Mouse (Mus musculus) cerebellum, adult 18-20 months (tissue): ENCODE measurements around the gene Gm45808.
A peak's percentile ranks its signal among the peaks of the same experiment; 100 is the strongest.
"Not testable (repeated sequence)": the region's sequence is repeated elsewhere in the genome, so short reads cannot be mapped to it uniquely, and the experiment has no call there.

Source experiments
- DNase-seq, 2 experiments: peaks; one replicate each; pipeline ENCODE4 v3.0.0; 2021

Gene Gm45808

DNA sequence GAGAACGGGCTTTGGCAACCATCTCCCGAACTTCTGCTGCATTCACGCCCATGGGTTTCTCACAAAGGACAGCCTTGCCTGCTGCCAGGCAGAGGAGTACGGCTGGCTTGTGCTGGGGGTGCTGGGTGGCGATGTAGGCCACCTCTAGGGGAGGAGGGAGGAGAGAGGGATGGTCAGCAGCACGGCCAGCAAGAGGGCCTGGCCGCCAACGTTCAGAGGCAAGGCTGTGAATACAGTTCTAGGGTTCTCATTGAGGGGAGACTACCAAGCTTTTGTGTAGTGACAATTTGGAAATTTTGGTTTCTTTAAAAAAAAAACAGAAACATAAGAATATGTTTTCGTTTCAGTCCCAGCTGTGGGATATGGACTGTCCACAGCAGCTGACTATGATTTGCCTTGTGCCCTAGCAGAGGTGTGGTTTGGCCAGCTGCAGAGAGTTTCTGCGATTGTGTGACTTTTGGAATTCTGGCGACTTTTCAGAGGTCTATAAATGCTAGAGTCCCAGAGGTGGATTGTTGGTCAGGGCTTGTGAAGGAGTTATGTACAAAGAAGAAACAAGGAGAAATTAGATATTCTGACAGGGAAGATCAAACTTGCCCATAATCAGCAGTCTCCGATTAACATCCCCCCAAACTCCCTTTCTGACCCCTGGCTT is at the start of gene Gm45808:
TSS of gene Gm45808 (minus strand) at position 51 of the 655 bp plus-strand sequence.
- no peak for DNase-seq

DNA sequence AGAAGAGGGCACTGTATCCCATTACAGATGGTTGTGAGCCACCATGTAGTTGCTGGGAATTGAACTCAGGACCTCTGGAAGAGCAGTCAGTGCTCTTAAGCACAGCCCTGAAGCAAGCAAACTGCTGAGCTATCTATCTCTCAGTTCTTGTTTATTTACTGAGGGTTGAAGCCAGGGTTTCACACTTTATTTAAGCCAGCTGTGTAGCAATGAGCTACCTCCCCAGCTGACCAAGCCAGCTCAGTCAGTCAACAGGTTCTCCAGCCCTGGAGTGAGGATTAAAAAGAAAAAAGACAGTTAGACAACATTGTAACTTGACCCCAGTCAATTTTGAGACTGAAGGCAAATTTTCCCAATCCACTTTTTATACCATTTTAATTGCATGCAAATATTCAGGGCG is 49.1 kb upstream of the Gm45808 start:
- no peak for DNase-seq

DNA sequence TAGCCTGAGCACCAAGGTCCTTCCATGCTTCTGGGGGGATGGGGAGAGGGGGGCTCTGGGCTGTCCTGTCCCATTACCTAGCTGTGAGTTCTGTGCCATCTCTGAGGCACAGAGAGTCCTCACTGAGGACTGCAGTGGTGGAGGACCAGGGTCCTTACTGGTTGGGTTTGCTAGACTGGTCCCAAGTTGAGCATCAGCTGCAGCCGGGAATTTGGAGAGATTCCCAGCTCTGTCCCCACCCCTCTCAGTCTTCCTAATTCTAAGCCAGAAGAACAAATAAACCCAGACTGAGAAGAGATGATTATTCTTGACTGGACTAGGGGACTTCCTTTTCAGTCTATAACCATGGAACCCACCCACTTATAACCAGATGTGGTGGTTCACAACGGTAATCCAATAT is 44.0 kb upstream of the Gm45808 start:
- DNase-seq: no peak

DNA sequence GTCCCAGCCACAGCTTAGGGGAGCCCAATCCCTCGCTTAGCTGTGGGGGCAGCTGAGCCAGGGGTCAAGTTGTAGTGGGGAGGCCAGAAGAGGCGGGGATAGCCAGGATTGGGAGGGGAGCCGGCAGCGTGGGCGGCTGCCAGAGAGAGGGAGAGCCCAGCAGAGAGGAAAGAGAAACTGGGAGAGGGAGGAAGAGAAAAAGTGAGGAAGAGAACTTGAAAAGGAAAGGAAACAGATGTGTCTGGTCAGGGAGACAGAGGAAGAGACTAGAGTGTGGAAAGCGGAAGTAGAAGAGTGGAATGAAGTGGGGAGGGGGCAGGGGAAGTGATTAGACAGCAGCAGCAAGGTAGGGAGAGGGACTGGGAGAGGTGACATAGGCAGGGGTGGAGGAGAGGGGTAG is 42.9 kb upstream of the Gm45808 start:
- DNase-seq: no peak

DNA sequence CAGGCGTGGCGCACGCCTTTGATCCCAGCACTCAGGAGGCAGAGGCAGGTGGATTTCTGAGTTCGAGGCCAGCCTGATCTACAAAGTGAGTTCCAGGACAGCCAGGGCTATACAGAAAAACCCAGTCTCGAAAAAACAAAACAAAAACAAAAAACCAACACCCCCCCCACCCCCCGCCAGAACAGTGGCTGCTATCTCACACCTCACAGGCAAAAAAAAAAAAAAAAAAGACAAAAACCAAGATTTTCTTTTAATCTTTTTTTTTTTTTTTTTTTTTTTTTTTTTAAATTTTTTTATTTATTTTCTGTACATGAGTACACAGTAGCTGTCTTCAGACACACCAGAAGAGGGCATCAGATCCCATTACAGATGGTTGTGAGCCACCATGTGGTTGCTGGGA is 40.6 kb upstream of the Gm45808 start:
- DNase-seq: not testable (repeated sequence)

DNA sequence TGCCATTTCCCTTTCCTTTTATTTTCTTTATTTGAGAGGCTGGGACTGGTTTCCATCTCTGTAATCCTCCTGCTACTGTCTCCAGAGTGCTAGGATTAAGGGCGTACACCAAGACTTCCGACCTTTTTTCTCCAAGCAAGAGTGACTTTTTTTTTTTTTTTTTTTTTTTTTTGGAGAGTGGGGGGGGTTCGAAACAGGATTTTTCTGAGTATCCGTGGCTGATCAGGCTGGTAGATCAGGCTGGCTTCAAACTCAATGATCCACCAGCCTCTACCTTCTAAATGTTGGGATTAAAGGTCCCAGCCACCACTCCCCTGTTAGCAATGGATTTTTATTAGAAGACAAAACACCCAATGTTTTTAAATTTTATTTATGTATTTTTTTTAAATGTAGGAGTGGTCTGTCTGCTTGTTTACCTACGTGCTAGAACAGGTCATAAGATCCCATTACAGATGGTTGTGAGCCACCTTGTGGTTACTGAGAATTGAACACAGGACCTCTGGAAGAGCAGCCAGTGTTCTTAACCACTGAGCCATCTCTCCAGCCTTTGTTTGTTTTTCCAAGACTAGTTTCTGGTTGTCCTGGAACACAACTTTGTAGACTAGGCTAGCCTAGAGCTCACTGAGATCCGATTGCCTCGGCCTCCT is 40.0 kb upstream of the Gm45808 start:
- DNase-seq: peak; percentile 50 to 68

DNA sequence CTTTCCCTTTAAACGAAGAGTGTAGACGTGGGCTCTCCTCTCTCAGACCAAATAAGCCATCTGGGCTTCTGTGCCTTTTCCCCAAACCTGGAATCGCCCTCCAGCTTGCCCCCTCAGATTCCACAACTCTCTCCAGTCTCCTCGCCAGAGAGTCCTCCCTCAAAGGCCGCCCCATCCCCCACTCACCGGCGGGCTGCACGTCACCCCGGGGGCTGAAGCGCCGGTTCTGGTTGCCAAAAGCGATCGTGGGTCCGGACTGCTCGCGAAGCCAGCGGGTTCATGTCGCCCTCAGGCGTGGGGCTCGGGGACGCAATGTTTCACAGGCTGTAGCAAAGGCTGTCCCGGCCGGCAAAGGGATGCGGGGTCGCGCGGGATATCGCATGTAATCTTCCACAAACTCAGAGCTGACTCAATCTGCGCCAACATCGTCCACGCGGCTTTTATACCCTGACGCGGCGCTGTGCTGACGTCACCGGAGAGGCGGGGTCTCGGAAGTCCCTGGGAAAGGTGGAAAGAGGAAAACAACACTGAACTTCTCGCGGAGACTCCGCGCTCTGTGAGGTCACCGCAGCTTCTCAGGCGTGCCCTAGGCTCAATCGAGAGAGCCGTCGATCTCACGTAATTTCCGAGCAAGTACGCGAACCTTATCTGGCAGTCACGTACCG is 39.3 kb upstream of the Gm45808 start, which contains the start of the genes Ppp1r15a and Plekha4:
TSS of gene Ppp1r15a (minus strand) at position 460 of the 665 bp plus-strand sequence.
TSS of gene Plekha4 (plus strand) at position 522 of the 665 bp plus-strand sequence.
- peak; percentile 94 to 97 for DNase-seq

DNA sequence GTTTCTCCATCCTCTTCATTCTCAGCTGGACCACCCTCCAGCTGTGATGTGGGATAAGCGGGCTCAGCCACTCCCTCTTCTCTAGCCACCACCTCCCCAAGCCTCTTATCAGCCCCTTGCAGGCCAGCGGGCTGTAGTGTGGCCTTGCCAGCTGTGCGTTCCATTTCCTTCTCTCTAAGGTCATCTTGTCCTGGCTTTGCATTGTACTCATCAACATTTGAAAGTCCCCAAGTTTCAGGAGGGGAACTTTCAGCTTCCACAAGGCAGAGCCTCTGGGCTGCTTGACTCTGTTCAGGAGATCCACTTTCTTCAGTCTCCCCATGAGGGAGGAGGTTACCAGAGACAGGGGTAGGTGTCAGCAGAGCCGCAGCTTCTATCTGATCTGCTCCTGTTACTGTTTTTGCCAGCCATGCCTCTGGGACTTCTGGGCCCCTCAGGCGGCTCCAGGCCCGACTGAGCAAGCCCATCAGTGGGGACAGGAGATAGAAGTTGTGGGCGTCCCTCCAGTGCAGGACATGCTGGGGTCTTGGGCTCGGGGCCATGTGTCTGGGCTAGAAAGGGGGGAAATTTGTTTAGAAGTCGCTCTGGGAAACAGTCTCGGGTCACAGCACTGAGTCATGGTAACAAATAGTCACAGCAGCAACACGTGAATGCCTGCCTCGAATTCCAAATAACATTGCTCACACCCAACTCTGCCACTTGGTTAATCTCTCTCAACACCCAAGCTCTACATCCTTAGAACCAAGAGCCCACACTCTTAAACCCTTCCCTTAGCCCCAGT is 38.4 kb upstream of the Gm45808 start:
- peak in 1 of 2 experiments; percentile 44 for DNase-seq

DNA sequence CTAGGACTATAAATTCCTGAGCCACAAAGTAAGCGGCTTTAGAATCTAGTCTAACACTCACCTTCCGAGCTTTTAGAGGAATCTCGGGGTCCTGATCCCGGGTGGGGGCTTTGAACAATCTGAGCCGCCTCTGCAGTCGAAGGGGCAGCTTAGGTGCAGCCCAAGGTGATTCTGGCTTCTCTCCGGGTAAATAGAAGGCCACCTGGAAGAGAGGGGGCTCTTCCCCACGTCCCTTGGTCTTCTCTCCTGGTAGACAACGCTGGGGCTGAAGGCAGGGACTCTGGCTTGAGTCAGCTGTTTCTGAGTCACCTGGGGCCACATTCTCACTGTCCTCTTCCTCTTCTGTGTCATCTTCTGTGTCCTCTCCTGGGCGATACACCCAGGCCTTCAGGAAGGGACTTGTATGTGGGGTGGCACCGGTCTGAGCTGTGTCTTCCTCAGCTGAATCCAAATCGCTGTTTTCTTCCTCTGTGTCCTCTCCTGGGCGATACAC is 37.1 kb upstream of the Gm45808 start:
- DNase-seq: no peak

DNA sequence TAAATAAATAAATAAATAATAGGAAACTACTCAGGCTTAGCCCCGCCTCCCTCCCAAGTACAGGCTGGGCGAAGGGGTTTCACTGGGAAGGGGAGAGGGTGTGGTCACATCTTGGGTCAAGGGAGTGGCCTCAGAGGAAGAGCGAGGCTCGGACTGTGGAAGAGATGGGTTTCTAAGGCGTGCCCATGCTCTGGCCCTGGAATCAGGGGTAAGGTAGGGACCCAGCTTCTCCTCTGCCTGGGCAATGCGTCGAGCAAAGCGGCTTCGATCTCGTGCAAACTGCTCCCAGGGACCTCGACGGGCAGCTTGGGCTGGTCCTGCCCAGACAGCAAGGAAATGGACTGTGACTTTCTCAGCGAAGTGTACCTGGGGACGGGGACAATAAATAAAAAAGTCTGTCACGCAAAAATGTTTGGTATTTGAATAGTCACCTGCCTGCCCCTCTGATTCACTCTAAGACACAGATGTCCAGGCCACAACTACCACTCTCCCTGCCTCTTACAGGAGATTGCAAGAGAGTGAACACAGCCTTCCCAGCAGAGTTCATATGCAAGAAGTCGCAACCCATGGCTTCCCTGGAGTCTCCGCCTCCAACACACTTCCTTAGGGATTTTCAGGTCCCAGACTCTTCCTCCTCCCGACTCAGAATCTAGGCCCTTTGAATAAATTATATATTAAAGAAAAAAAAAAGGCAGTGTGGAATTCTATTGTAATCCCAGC is 36.5 kb upstream of the Gm45808 start:
- DNase-seq: no peak

DNA sequence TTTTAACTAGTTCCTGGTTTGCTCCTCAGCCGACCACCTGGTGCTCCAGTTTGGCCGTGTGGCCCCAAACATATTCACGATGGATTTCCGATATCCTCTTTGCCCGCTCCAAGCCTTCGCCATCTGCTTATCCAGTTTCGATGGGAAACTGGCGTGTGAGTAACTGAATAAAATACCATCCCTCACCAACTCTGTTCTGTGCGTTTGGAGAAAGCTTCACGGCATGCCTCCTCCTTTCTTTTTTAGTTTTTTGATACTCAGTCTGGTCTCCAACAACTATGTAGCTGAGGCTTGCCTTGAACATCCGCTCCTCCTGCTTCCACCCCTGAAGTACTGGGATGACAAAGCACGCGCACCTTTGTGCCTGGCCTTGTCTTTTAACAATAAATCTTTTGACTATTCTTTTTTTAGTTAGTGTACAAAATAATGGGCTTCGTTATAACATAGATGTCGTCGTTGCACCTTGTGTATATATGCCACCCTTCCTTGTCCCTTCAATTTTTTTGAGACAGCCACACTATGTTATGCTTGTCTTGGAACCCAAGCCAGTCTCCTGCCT is 35.7 kb upstream of the Gm45808 start:
- DNase-seq: no peak

DNA sequence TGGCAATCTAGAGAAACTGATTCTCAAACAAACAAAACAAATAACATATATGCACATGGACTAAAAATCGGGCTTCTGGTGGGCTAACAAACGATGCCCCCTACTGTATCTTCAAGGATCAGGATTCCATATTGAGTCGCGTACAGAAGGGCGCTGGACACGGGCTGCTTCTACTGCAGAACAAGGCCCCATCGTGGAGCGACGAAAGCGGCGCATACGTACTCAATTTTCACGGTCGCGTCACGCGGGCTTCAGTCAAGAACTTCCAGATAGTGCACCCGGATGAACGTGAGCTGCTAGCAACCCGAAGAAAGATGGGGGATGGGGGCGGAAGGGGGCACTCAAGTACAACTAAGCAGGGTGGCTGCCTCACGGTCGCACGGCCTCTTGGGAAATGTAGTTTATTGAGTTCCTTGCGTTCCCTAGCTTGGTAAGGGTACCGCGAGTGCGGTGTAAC is 35.1 kb upstream of the Gm45808 start:
- DNase-seq: peak; percentile 85 to 89

DNA sequence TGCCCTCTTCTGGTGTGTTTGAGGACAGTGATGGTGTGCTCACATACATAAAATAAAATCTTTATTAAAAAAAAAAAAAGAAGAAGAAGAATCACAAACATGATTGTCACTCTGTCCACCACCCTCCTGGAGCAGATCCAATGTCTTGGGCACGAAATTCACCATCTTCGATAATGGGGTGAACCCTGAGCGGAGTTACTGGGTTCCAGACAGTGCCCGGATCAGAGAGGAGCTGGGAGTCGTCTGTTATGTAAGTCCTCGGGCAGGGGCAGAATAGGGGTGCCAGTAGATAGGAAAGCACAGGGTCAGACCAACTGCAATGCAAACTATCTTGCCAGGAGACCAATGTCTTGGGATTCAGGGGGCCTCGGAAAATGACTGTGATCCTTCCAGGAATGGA is 34.0 kb upstream of the Gm45808 start:
- no peak for DNase-seq

DNA sequence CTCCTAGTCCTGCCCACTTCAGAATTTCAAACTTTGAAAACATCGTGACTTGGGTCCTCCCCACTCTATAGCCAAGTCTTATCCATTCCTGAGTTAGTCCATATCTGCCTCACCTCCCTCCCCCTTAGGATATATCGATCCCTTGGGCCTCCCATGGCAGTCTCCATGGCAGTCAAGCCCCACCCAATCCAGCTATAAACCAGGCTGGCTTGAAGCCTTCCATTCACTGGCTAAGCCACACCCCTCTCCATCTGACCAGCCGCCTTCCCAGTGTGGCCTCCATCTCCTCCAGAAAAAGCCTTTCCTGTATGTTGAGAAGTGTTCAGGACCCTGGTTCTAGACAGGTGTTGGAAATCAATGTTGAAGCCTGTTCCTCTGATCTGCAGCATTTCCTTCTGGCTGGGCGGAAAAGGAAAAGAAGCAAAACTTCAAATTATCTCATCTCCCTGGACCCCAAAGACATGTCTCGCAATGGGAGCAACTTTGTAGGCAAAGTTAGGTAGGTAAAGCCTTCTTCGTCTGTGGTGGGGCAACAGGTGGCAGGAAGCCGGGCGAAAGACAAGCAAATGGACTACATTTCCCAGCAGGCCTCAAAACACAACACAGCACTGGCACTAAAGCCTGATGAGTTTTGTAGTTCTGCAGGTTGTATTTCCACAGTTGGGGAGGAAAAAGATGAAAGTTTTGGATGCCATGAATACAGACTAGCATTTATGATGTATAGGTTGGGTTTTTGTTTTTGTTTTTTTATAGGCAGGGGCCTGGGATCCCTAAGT is 32.9 kb upstream of the Gm45808 start:
- DNase-seq: no peak

DNA sequence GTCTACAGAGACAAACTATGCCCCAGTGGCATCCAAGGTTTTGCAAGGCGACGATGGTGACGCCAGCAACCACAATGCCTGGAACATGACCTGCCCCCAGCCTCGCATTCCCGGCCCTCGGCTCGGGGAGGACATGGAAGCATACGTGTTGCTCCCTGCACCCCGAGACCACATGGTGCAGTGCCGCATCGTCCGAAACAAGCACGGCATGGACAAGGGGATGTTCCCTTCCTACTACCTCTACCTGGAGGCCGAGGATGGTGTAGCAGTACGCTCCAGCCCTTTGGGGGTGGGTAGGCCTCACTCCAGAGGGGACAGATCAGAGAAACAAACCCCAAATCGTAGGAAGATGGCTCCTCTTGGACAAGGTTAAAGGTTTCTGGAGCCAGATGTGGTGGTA is 32.0 kb upstream of the Gm45808 start:
- DNase-seq: no peak

DNA sequence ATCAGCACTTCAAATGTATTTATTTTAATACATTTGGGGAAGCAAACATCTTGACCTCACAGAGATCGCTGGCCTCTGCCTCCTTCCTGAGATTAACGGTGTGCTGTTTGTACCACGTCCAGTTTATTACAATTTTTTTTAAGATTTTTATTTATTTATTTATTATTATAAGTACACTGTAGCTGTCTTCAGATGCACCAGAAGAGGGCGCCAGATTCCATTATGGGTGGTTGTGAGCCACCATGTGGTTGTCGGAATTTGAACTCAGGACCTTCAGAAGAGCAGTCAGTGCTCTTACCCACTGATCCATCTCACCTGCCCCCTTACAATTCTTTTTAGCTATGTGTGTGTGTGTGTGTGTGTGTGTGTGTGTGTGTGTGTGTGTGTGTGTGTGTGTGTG is 30.2 kb upstream of the Gm45808 start:
- not testable (repeated sequence) for DNase-seq

DNA sequence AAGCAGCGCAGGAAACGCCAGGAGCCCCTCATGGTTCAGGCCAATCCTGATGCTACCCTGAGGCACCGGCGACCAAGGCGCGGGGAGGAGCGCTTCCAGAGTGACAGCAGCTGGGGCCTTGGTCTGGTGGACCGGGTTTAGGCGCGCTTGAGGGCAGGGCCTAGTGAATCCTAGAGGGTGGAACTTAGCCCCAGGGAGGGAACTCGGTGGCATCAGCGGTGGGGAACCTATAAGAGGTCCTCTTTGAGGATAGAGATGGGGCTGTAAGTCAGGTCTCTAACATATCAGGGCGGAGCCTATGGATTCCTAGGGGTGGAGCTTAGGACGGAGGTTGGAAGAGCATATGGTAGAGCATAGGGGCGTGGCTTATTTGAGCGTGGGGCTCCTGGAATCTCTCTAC is 28.8 kb upstream of the Gm45808 start:
- no peak for DNase-seq

DNA sequence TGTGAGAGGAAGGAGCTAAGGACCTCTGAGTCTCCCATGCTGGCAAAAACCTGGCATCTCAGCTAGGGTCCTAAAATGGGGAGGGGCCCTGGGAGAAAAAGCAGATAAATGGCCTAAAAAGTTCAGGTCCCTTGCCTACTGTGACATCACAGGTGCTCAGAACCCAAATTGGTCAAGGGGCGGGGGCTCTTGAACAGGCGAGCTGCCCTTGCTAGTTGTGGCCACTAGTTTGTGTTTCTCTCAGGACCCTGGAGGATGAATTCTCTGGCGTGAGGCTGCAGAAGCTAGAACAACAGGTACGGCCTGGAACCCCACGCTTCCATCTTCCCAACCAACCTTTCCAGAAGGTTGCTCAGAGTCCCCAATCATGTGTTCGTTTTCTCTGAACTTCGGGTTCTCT is 27.8 kb upstream of the Gm45808 start:
- DNase-seq: no peak

DNA sequence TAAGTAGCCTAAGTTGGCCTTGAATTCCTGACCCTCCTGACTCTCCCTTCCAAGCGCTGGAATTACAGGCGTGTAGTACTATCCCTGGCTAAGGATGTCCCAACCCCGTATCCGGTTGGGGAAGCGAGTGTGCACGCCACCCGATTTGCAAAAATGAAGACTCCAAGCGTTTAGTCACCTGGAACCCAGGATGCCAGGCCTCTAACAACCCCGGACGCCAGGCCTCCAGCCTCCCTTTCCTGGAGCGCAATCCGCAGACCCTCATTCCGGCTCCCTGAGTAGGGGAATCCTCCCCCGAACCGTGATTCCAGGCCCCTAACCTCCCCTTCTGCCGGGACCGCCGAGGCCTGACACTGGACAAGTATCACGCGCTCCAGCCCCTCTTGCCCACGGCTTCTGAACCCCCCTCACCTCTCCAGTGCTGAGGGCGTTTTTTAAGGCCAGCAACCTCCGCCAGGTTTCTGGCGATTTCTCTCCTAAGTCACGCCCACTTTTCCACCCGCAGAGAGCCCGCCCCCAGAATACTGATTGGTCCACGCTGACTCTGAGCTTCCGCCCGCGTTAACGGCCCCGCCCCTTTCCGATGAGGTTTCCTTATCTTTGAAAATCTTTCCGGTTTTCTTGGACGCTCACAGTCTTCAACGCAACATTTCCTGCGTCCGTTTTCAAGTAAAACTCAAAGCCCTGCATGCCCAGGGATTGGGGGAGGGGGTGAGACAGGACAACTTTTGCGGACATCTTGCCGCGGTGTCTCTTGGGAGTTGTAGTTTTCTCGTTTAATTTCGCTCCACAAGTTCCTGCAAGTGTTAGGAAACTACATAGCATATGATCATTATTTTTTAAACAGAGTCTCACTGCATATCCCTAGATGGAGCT is 23.5 kb upstream of the Gm45808 start, which contains the start of gene Nucb1:
TSS of gene Nucb1 (minus strand) at position 495 of the 876 bp plus-strand sequence.
- peak; percentile 92 to 95 for DNase-seq
